Mouse (Mus musculus): ENCODE data around the gene Ifi202b. TPM values are rescaled to one million over a fixed set of nuclear protein-coding genes. Genes with fewer than 3 reads are reported as not detected.
"Not testable (repeated sequence)": the region's sequence is repeated elsewhere in the genome, so short reads cannot be mapped to it uniquely, and the experiment has no call there.

Gene Ifi202b
- not detected for total RNA-seq (2021)
- long read RNA-seq, experiment 1, result 0 reads
- long read RNA-seq, experiment 2, result 0 reads

- DNase-seq (ENCODE audit: low spot score in 2 of 2), result not testable (repeated sequence)
Observed at GRCm38 (mm10) chr1:173982694-173983305, at the start of gene Ifi202b. TSS of gene Ifi202b (minus strand) at chr1:173982744.

DNA sequence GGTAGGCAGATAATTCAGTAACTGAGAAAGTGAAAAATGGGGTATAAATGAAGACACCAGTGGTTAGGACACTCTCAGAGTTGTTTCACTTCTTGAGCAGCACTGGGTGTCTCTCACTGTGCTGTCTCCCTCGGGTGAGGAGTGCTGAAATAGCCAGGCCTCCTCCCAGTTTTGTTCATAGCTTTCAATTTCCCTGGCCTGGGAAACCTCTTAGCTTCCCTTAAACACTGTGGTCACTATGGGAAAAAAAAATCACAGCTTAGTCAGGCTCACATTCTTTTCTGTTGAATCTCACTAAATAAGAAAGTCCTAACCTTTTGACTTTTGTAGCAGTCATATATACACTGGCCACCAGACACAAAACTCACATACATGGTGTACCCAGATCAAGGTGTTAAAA, 49.2 kb upstream of the Ifi202b start, which contains the start of gene Ifi205:
Gene Ifi205, minus strand, starts transcription at position 113 of the 400 bp plus-strand sequence.
- DNase-seq (ENCODE audit: low spot score in 2 of 2), result no peak

DNA sequence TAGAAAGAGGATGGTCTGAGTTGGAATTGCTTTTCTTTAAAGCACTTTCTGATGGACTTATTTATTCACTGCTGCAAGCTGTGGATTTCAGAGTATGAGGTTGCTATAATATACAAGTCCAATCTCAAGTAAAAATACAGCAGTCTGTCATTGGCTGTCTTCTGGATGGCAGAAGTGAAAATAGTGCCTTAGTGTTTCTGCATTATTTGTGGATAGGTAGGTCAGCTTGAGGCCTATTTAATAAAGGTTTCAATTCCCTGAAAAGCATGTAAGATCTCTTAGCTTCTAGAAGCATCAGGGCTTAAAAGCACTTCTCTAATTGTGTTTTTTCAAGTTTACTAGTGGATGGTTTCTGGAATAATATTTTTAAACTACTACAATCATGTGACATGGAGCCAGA, 24.5 kb upstream of the Ifi202b start:
- not testable (repeated sequence) for DNase-seq (ENCODE audit: low spot score in 2 of 2)

GRCm38 (mm10) chr1:174004352-174005109, 22.0 kb upstream of the Ifi202b start:
- not testable (repeated sequence) for DNase-seq (ENCODE audit: low spot score in 2 of 2)

DNA sequence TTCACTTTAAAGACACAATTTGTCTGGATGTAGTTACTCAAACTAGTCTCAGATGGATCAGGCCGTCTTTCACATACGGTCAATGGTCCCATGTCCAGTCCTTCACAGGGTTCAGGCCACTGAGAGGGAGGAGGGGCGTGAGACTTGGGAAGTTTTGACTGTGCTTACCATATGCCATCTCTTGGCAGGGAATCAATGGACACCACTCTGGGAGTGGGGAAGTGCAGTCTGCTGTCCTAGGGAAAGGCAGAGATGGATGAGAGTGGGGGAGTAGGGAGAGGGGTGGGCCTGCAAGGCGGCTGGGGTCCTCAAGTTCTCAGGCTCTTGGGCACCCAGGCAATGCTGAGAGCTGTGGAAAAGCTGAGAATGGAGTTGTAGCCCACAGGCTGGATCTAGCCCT, 12.5 kb upstream of the Ifi202b start:
- DNase-seq (ENCODE audit: low spot score in 2 of 2), result no peak

DNA sequence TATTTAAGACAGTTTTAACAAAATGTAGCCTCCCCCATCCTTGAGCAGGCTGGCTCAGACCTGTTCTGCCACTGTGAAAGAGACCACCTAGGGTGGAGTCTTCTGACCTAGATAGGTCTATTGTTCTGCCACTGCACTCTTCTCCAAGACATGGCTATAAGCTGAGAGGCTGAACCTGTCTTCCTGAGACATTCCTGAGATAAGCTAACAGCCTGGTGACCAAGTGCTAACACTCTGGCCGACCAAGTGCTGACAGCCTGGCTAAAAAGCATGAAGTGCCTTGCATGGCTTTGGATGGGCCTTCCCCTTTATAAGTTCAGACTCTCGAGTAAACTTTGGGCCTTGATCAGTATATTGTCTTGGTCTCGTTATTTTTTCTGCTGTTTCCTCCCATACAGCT, 1.5 kb downstream of the Ifi202b start:
- DNase-seq (ENCODE audit: low spot score in 2 of 2), result not testable (repeated sequence)

DNA sequence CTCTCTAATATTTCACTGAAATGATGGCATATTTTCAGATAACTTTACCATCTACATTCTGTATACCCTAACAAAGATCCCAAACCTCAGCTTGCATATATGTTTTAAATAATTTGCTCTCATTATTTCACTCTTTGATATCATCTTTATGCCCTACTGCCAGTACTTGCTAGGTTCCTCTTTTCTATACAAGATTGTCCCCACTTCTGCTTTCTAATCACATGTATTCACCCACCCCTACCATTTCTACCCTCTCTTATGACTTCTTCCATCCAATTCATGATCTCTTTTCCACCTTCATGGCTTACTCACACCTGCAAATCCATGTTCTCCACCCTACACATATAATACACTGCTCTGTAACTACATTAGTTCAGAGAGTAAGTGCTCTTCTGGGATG, 4.9 kb downstream of the Ifi202b start:
- DNase-seq (ENCODE audit: low spot score in 2 of 2), result no peak

- DNase-seq (ENCODE audit: low spot score in 2 of 2), result no peak
Observed at GRCm38 (mm10) chr1:173973111-173973510, 9.4 kb downstream of the Ifi202b start.

GRCm38 (mm10) chr1:173961491-173961890, 21.1 kb downstream of the Ifi202b start:
- DNase-seq (ENCODE audit: low spot score in 2 of 2), result not testable (repeated sequence)

GRCm38 (mm10) chr1:173959998-173960397, 22.5 kb downstream of the Ifi202b start:
- DNase-seq (ENCODE audit: low spot score in 2 of 2), result not testable (repeated sequence)

- DNase-seq (ENCODE audit: low spot score in 2 of 2), result not testable (repeated sequence)
Observed at GRCm38 (mm10) chr1:173955839-173956527, 26.6 kb downstream of the Ifi202b start.

DNA sequence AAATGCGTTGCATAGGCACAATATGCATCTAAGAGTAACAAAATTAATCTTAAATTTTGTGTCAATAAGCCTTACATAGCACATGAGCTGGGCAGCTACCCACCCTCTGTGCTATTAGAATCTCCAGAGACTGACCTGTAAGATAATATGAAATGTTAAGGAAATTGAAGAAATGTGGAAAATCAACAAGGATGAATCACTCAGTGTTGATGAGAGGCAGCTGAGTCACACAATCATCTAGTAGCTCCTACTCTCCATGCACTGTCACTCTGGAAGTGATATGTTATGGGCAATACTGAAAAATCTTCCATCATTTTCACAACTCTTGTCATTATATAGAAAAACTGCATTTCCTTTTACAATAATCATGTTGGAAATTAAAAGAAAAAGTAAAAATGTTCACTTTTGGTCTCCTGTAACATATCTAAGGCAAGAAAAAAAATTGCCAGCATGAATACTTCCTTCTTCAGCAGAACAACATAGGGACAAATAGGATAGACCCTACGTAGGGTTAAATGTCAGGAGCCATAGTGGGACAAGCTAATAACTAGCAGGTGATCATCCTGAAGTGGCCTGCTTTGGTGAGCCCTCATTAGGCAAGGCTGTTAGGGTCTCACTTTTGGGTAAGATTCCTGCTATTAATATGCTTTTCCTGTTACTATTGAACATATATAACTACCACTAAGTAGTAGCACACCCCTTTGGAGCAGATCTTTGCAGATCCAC, 27.3 kb downstream of the Ifi202b start:
- DNase-seq (ENCODE audit: low spot score in 2 of 2), result no peak

- DNase-seq (ENCODE audit: low spot score in 2 of 2), result no peak
Observed at GRCm38 (mm10) chr1:173953563-173953962, 29.0 kb downstream of the Ifi202b start.

- DNase-seq (ENCODE audit: low spot score in 2 of 2), result not testable (repeated sequence)
Observed at GRCm38 (mm10) chr1:173949044-173949443, 33.5 kb downstream of the Ifi202b start.

GRCm38 (mm10) chr1:173942780-173943066, 39.8 kb downstream of the Ifi202b start:
- not testable (repeated sequence) for DNase-seq (ENCODE audit: low spot score in 2 of 2)

- DNase-seq (ENCODE audit: low spot score in 2 of 2), result not testable (repeated sequence)
Observed at GRCm38 (mm10) chr1:173941924-173942779, 40.4 kb downstream of the Ifi202b start, which contains the start of the genes Mndal and Ifi203. TSS of gene Mndal (minus strand) at chr1:173942491. TSS of gene Ifi203 (minus strand) at chr1:173942672.

GRCm38 (mm10) chr1:173941522-173941921, 41.0 kb downstream of the Ifi202b start:
- not testable (repeated sequence) for DNase-seq (ENCODE audit: low spot score in 2 of 2)

GRCm38 (mm10) chr1:173919279-173919678, 63.3 kb downstream of the Ifi202b start:
- not testable (repeated sequence) for DNase-seq (ENCODE audit: low spot score in 2 of 2)

DNA sequence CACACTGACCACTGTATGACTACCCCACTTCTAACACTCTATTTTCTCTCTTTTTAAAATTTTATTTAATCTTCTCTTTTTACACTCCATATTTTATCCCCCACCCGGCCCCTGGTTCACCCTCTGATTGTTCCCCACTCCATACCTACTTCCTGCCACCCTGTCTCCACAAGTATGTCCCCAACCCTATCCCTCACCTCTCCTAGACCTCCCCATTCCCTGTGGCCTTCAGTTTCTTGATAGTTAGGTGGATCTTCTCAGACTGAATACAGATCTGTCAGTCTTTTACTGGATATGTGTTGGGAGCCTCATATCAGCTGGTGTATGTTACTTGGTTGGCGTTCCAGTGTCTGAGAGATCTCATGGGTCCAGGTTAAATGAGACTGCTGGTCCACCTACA, 68.0 kb downstream of the Ifi202b start:
- DNase-seq (ENCODE audit: low spot score in 2 of 2), result no peak

DNA sequence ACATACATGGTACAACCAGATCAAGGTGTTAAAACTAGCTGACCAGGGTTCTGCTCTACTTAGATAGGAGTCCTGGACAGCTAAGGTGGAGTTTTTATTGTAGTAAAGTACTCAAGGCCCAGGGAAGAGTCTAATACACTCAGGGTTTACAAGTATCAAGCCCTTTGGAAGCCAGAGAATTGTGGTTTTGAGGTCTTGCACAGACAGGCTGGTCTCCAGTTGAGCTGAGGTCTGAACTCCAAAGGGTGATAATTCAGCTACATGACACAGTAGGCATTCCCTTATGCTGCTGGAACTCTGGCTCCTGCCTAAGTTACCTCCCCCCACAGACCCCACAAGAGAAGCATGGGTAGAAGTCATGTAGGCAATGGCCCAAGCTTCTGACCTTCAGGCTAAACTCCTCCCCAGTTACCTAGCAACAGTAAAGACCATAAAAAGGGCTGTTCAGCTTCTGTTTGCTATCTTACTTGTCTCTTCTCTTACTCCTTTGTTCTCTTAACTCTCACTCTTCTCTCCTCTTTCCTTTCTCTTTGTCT, 69.2 kb downstream of the Ifi202b start:
- not testable (repeated sequence) for DNase-seq (ENCODE audit: low spot score in 2 of 2)
